Mouse (Mus musculus) hindlimb bud, embryonic 11.5 days (tissue): Measurements from ENCODE around the gene Olfr1140.

ENCODE experiments used
- DNase-seq: peaks from one replicate; pipeline ENCODE4 v3.0.0-alpha.2; 2012; ENCODE audit warnings: low read depth, low spot score; ENCODE audit errors: extremely low spot score

Olfr1140 gene

DNA sequence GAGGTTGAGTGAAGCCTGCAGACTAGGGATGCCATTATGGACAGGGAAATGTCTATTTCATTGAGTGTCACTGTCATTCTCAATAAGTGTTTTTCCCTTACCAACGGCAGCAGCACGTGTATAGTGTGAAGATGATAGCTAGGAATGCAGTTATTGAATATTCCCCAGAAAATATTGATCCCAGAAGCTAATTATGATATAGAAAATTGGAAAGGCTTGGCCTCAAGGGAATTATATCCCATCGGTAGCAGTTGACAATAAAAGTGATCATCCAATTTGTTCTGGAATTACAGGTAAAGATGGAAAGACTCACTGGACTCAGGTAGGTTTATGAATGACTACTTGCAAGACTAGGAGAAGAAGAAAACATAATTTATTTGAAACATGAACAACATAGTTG lies at the start of gene Olfr1140:
Gene Olfr1140 (plus strand): TSS at position 301 of the 400 bp plus-strand sequence.
- DNase-seq = no peak

DNA sequence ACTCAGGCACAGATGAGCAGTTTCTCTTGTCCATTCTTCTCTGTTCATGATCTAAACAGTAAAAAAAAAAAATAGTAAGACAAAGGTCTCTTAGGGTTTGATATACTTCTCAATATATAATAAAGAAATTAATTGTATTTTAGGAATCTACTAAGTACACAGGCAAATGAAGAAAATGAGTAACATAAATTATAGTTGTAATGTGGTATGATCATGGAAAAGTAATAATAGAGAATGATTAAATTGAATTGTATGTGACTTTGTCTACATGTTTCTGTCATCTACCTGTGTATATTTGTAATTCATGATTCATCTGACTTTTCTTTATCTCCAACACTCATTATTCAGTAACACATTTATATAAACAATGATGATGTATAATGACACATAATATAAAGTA lies 49.7 kb upstream of the Olfr1140 start, which contains the start of gene Olfr1136:
Gene Olfr1136 (minus strand): TSS at position 101 of the 400 bp plus-strand sequence.
- DNase-seq = no peak

DNA sequence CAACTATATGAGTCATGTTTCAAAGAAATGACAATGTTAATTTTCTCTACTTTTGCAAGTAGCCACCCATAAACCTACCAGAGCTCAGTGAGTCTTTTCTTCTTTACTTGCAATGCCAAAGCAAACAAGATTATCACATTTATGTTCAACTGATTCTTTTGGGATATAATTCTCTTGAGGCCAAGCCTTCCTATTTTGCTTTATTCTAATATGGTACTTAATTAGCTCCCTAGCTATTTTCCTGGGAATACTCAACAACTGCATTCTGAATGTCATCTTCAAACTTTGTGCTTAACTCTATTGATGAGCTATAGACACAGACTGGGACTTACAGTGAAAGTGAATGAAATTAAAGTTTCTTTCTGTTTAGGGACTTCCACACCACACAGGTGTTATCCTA lies 30.5 kb upstream of the Olfr1140 start, which contains the start of gene Olfr1137:
Gene Olfr1137 (minus strand): TSS at position 101 of the 400 bp plus-strand sequence.
- DNase-seq = no peak

DNA sequence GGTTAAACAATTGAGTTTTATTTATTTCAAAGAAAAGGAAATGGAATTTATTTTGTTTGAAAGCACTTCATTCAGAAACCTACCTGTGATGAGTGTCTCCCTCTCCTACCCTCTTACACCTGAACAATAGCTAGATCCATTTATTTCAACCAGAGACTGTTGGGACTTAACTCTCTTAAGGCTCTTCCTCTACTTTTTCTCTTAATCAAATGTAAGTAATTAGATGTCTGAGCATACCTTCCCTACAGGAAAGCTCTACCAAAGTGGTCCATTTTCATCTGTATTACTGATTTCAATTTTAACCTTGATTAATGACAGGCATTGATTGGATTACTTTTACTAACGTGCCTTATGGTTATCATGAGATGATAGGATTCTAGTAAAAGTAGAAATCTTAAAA lies 3.7 kb upstream of the Olfr1140 start, which contains the start of gene Olfr1138:
Gene Olfr1138 (minus strand): TSS at position 101 of the 400 bp plus-strand sequence.
- no peak for DNase-seq

DNA sequence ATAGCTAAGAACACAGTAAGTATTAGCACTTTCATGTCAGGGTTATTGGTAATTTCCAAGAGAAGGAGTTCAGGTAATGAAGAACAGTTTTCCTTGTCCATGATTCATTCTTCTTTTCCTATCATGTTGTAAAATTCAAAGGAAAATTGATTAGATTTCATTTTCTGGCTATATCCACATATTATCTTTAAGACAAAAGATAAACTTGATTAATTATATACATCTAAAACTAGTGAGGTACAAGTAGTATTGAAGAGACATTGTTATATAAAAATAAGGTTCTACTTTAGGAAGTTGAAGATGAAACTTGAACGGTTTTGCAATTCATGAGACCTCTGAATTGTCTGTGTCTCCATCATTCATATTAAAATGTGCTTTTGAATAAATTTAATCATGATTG lies 10.3 kb downstream of the Olfr1140 start, which contains the start of gene Olfr1141:
Gene Olfr1141 (minus strand): TSS at position 101 of the 400 bp plus-strand sequence.
- DNase-seq = no peak

DNA sequence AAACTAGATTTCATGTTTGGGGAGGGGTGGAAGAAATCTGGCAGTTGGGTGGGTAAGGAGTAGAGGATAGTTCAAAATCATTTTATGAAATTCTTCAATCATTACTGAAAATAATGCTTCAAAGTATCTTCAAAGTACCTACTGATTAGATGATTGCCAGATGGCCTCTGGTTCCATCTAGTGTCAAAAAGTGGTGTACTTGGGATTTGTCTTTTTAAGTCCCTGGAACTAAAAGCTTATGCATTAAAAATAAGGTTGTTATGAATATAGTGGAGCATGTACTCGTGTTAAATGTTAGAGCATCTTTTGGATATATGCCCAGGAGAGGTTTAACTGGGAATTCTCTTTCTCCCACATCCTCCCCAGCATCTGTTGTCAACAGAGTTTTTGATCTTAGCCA lies 32.6 kb downstream of the Olfr1140 start:
- no peak for DNase-seq

DNA sequence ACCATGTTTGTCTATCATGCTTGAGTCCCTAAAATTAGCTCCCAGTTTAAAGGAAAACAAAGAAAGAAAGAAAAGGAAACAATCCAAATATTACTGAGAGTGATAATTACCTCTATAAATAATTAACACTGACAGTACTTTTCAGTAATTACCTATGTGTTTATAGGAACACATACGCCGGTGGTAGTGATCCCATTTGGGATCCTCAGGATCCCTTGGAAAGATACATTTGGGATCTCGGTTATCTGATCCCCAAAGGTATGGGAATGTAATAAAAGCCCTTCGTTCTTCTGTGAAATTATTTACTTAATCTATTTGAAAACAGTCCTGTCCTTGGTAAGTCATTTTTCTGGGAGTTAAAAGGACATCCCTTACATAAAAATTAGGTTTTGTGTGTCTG lies 35.6 kb downstream of the Olfr1140 start, which contains the start of gene Olfr152:
Gene Olfr152 (plus strand): TSS at position 301 of the 400 bp plus-strand sequence.
- no peak for DNase-seq
